Mouse (Mus musculus): ENCODE results near the gene Cryba2.

DNA sequence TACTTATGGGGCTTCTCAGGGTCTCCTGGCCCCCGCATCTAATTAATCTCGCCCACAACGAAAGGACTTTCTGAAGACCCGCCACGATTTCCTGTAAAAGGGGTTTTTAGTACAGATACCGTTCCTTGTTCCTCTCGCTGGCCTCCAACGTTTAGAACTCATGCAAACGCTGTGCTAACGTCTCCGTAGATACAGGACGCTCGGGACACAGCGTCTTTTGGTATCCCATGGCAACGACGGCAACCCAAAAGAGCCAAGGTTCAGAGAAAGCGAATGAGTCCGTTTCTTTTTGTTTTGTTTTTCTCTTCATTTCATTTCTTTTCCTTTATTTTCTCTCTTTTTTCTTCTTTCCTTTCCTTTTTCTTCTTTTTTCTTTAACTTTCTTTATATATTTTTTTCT is 42.5 kb upstream of the Cryba2 start, which contains the start of gene Cfap65:
- TF ChIP-seq CTCF (IDR thresholded peaks at IDR 0.05; ENCODE audit: low read depth) (no peak), EP300 (IDR thresholded peaks at IDR 0.05; ENCODE audit: low read depth) (no peak)

Measured in heart, postnatal 0 days (tissue).